Mouse (Mus musculus): Measurements from ENCODE around the gene Nos1ap. TPM values are rescaled to one million over a fixed set of nuclear protein-coding genes. Genes with fewer than 3 reads are reported as not detected.

Nos1ap gene
- polyA plus RNA-seq, 1 experiment from 2014 or later: 7.9 TPM

GRCm38 (mm10) chr1:170387180-170387912 is 202.3 kb downstream of the Nos1ap start:
- H3K4me3 ChIP-seq (ENCODE audit: low read depth, low read length): no peak overlapping the region
- no peak for TF ChIP-seq CTCF (IDR thresholded peaks at IDR 0.05; ENCODE audit: low read depth)
- DNase-seq (peak; percentile 59), ATAC-seq (ENCODE audit: insufficient read depth) (peak; percentile 35; the same call in 1 of the 2 replicates)
- H3K4me1 ChIP-seq (ENCODE audit: insufficient read depth): no peaks in the 10 kb centered on the region
- H3K27ac ChIP-seq (ENCODE audit: low read depth): no peak overlapping the region
- WGBS: 41% methylated on average over 12 of the region's 12 CpGs
- H3K4me2 ChIP-seq: no peak overlapping the region
- H3K27me3 ChIP-seq (ENCODE audit: insufficient read depth, low read length): no peaks in the 10 kb centered on the region
- H3K36me3 ChIP-seq (ENCODE audit: insufficient read depth): no peaks in the 10 kb centered on the region
- H3K9ac ChIP-seq: no peak overlapping the region
- H3K9me3 ChIP-seq (ENCODE audit: low read depth, low read length): no peaks in the 10 kb centered on the region

GRCm38 (mm10) chr1:170385416-170385815 is 204.2 kb downstream of the Nos1ap start:
- no peaks in the 10 kb centered on the region for H3K9me3 ChIP-seq (ENCODE audit: low read depth, low read length)
- ATAC-seq (ENCODE audit: insufficient read depth): no peak

GRCm38 (mm10) chr1:170383530-170383929 is 206.1 kb downstream of the Nos1ap start:
- Histone ChIP-seq H3K4me1 (ENCODE audit: insufficient read depth) (no peaks in the 10 kb centered on the region), H3K4me3 (ENCODE audit: low read depth, low read length) (no peak overlapping the region), H3K9me3 (ENCODE audit: low read depth, low read length) (no peaks in the 10 kb centered on the region), H3K27me3 (ENCODE audit: insufficient read depth, low read length) (no peaks in the 10 kb centered on the region), H3K36me3 (ENCODE audit: insufficient read depth) (no peaks in the 10 kb centered on the region), H3K9ac (no peak overlapping the region), H3K27ac (ENCODE audit: low read depth) (no peak overlapping the region), H3K4me2 (no peak overlapping the region)
- TF ChIP-seq CTCF (IDR thresholded peaks at IDR 0.05; ENCODE audit: low read depth): no peak
- WGBS: 78% methylated on average over 7 of the region's 7 CpGs
- DNase-seq (no peak), ATAC-seq (ENCODE audit: insufficient read depth) (no peak)

More at GRCm38 (mm10) chr1:170385416-170385815, 204.2 kb downstream of the Nos1ap start:
- H3K9ac ChIP-seq: no peak overlapping the region
- no peaks in the 10 kb centered on the region for H3K36me3 ChIP-seq (ENCODE audit: insufficient read depth)
- no peak overlapping the region for H3K4me2 ChIP-seq
- H3K27ac ChIP-seq (ENCODE audit: low read depth): no peak overlapping the region
- no peak for TF ChIP-seq CTCF (IDR thresholded peaks at IDR 0.05; ENCODE audit: low read depth)
- H3K4me1 ChIP-seq (ENCODE audit: insufficient read depth): no peaks in the 10 kb centered on the region
- no peak for DNase-seq
- no peaks in the 10 kb centered on the region for H3K27me3 ChIP-seq (ENCODE audit: insufficient read depth, low read length)
- WGBS: 77% methylated on average over 10 of the region's 10 CpGs
- no peak overlapping the region for H3K4me3 ChIP-seq (ENCODE audit: low read depth, low read length)

GRCm38 (mm10) chr1:170381457-170381856 is 208.2 kb downstream of the Nos1ap start:
- no peak for TF ChIP-seq CTCF (IDR thresholded peaks at IDR 0.05; ENCODE audit: low read depth)
- Histone ChIP-seq H3K4me2 (no peak overlapping the region), H3K27ac (ENCODE audit: low read depth) (no peak overlapping the region), H3K4me3 (ENCODE audit: low read depth, low read length) (no peak overlapping the region), H3K9me3 (ENCODE audit: low read depth, low read length) (no peaks in the 10 kb centered on the region), H3K4me1 (ENCODE audit: insufficient read depth) (no peaks in the 10 kb centered on the region), H3K36me3 (ENCODE audit: insufficient read depth) (no peaks in the 10 kb centered on the region), H3K9ac (no peak overlapping the region), H3K27me3 (ENCODE audit: insufficient read depth, low read length) (no peaks in the 10 kb centered on the region)
- WGBS: 14% methylated on average over 3 of the region's 3 CpGs
- ATAC-seq (ENCODE audit: insufficient read depth) (peak; percentile 65; the same call in 1 of the 2 replicates), DNase-seq (peak; percentile 34)

- no peak overlapping the region for H3K4me2 ChIP-seq
- no peak for TF ChIP-seq CTCF (IDR thresholded peaks at IDR 0.05; ENCODE audit: low read depth)
- WGBS: 49% methylated on average over 2 of the region's 2 CpGs
- no peaks in the 10 kb centered on the region for H3K9me3 ChIP-seq (ENCODE audit: low read depth, low read length)
- H3K4me3 ChIP-seq (ENCODE audit: low read depth, low read length): no peak overlapping the region
- no peaks in the 10 kb centered on the region for H3K4me1 ChIP-seq (ENCODE audit: insufficient read depth)
- DNase-seq (no peak), ATAC-seq (ENCODE audit: insufficient read depth) (no peak)
- H3K9ac ChIP-seq: no peak overlapping the region
- H3K36me3 ChIP-seq (ENCODE audit: insufficient read depth): no peaks in the 10 kb centered on the region
- no peak overlapping the region for H3K27ac ChIP-seq (ENCODE audit: low read depth)
- no peaks in the 10 kb centered on the region for H3K27me3 ChIP-seq (ENCODE audit: insufficient read depth, low read length)
Measured at GRCm38 (mm10) chr1:170380505-170380904, 209.2 kb downstream of the Nos1ap start.

GRCm38 (mm10) chr1:170375721-170376120 is 213.9 kb downstream of the Nos1ap start:
- WGBS: 88% methylated on average over 5 of the region's 5 CpGs
- no peak for TF ChIP-seq CTCF (IDR thresholded peaks at IDR 0.05; ENCODE audit: low read depth)
- Histone ChIP-seq H3K4me1 (ENCODE audit: insufficient read depth) (no peaks in the 10 kb centered on the region), H3K9ac (no peak overlapping the region), H3K9me3 (ENCODE audit: low read depth, low read length) (no peaks in the 10 kb centered on the region), H3K4me3 (ENCODE audit: low read depth, low read length) (no peak overlapping the region), H3K36me3 (ENCODE audit: insufficient read depth) (no peaks in the 10 kb centered on the region), H3K4me2 (no peak overlapping the region), H3K27ac (ENCODE audit: low read depth) (no peak overlapping the region), H3K27me3 (ENCODE audit: insufficient read depth, low read length) (no peaks in the 10 kb centered on the region)
- ATAC-seq (ENCODE audit: insufficient read depth) (no peak), DNase-seq (no peak)

GRCm38 (mm10) chr1:170373750-170374149 is 215.9 kb downstream of the Nos1ap start:
- Histone ChIP-seq H3K4me1 (ENCODE audit: insufficient read depth) (no peaks in the 10 kb centered on the region), H3K9ac (no peak overlapping the region), H3K27me3 (ENCODE audit: insufficient read depth, low read length) (no peaks in the 10 kb centered on the region), H3K4me3 (ENCODE audit: low read depth, low read length) (no peak overlapping the region), H3K27ac (ENCODE audit: low read depth) (no peak overlapping the region), H3K4me2 (no peak overlapping the region), H3K9me3 (ENCODE audit: low read depth, low read length) (no peaks in the 10 kb centered on the region), H3K36me3 (ENCODE audit: insufficient read depth) (no peaks in the 10 kb centered on the region)
- ATAC-seq (ENCODE audit: insufficient read depth) (no peak), DNase-seq (no peak)
- 90% methylated on average over 2 of the region's 2 CpGs for whole genome bisulfite sequencing
- no peak for TF ChIP-seq CTCF (IDR thresholded peaks at IDR 0.05; ENCODE audit: low read depth)

All from lung, embryonic 14.5 days (tissue).